Mouse (Mus musculus) right cerebral cortex, postnatal 4 days (tissue): ENCODE data around the gene Tsga13.
A peak's percentile ranks its signal among the peaks of the same experiment; 100 is the strongest.

Experiments used
- DNase-seq: peaks from one replicate; pipeline ENCODE4 v3.0.0-alpha.2; 2022

Tsga13 gene

DNA sequence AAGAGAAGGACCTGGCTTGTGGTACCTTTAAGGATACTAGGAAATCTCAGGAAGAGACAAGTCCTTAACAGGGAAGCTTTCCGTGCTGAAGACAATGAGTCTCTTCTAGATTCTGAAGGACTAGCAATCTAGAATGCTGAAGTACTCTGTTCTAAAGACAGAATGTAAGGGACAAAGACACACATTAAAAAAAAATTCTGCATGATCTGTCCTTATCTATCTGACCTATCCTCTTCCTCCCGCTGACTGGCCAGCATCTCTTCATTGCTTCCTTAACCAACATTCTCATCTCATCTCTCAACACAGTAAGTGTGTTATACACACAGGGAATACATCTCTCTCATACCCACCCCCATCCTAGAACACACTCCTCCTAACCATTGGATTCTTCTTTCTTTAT is at the start of gene Tsga13:
TSS of gene Tsga13 (minus strand) at position 101 of the 400 bp plus-strand sequence.
- DNase-seq = no peak

DNA sequence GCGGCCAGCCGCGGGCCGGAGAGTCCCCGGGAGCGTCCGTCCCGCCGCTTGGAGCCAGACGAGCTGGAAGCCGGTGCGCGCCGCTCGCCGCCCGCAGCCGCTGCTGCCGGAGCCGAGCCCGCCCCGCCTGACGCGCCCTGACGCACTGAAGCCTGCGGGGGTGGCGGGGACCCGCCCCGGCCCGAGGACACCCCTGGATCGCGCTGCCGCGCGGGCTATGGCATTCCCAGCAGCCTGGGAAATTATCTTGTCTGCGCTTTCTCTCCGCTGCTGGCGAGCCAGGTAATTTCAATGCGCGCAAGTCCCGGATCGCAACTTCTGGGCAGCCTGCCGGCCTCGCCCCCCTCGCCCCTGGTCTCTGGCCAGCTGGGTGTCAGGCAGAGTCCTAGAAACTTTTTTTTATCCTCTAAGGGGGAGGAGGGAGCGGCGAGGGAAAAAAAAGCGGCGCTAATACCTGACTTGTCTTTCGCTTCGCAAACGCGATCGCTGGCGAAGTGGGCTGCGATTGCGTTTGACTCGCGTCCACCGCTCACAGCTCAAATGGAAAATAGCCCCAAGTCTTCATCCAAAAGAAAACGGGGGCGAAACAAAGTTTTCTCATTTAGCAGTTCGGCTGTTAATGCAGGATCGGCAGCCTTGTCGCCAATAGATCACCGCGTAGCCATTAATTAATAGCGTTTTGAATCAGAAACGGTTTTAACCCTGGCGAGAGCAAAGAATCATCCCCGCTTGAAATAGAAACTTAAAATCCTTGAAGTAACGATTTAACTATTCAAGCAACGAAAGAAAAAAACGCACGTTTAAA is 43.6 kb upstream of the Tsga13 start, which contains the start of gene Klf14:
TSS of gene Klf14 (minus strand) at position 343 of the 805 bp plus-strand sequence.
- peak; percentile 29 for DNase-seq

DNA sequence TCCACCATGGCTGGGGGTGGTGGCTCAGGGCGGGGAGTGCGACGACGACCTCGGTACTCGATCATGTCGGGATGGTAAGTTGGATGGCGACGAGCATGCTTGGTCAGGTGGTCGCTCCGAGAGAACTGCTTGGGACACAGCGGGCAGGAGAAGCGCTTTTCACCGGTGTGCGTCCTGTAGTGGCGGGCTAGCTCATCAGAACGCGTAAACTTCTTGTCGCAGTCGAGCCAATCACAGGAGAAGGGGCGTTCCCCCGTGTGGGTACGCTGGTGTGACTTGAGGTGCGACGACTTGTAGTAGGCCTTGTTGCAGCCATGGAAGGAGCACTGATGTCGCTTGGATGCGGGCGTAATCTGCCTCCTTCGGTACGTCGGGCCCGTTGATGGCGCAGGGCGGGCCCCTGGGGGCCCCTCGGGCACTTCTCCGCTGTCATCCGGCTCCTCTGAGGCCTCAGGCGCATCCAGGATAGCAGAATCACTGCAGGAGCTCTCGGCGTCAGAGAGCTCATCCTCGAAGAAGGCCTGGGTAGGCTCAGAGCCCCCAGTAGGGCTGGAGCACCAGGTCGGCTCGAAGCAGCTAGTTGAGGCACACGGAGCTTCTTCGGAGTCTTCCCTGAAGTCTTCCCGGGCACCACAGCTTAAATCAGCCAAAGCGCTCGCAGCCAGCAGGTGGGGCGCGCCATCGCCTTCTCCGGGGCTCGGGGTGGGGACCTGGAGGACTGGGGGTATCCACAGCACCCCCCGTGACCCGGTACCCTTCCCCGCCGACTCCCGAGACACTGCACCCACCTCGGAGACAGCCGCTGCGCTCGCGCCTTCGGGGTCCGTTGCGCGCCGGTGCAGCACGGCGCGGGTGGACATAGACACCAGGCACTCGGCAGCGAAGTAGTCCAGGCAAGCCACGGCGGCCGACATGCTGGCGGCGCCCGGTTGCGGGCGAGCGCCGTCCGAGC is 42.7 kb upstream of the Tsga13 start:
- DNase-seq = peak; percentile 57

DNA sequence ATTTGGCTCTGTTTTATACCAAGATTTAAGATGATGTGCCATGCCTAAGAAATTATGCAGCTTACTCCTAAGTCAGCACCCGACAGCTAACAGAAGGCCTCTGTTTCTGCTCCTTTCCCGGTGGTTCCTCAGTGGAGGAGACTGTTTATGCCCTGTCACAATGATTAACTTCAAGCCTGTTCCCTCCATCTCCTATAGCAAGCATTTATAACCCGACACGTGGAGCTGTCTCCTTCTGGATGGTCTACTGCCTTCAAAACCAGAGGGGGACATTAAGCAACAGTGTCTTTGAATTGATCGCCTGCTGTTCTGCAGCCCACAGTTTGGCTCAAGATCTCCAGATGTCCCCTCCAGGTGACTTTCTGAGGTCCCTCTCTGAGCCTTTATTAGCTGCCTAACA is 23.9 kb upstream of the Tsga13 start:
- no peak for DNase-seq

DNA sequence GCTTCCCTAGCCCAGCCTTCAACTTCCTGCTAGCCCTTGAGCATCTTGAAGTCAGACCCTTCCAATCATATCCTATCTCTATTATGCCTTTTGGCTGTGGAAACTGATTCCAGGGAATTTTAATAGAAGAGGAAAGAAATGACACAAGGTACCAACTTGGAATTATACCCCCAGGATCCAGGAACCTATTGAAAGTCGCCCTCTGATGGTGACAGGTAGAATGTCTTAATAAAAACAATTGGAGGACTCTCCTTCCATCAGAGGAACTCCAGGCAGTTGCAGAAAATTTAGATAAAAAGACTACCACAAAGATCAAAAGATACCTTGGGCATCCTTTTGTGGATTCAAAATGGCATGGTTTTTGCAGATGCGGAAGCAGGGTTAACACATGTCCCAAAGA is 7.4 kb upstream of the Tsga13 start:
- no peak for DNase-seq

DNA sequence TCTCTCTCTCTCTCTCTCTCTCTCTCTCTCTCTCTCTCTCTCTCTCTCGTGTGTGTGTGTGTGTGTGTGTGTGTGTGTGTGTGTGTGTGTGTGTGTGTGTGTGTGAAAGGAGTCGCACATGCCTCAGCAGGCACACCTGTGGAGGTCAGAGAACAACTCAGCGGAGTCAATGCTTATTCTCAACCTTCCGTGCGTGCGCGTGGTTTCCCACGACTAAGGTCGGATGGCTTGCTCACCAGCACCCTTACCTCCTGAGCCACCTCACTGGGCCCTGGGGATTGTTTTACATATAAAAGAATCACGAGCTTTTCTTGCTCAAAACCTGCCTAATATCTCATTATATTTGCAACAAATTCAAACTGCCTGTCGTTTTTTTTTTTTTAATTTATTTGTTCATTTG is 6.5 kb upstream of the Tsga13 start:
- DNase-seq = no peak

DNA sequence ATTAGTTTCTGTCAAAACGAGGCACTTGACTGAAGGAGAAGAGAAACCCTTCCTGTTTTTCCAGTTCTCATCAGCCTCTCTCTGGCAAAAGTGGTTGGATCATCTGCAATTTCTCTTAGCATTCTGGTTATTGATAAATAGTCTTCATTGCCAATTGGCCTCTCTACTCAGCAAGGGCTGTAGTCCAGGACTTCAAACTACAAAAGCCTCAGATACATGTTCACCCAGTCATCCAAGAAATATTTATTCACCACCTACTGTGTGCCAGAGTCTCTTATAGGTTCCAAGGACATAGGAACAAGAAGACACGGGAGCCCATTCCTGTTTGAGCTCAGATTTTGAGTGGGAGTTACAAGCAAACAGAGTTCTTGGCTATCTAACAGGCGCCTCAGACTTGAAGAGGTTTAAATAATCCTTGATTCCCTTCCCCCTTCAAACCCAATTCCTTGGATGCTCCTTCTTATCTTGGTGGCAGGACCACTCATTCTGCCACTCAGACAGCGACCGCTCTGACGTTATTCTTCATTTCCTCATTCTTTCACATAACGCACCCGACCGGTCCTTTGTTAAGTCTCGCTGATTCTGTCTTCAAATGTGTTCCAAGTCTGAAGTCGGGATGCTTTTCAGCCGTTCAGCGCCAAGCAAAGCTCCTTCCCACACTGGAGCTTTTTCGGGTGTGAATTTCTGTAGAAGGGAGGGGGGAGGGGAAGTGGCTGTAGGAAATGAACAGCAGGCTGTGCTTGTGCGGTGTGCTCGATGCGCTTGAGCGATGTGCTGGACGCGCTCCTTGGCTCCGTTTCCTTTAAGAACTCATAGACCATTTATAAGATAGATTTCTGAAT is 5.7 kb upstream of the Tsga13 start:
- DNase-seq = peak; percentile 52

DNA sequence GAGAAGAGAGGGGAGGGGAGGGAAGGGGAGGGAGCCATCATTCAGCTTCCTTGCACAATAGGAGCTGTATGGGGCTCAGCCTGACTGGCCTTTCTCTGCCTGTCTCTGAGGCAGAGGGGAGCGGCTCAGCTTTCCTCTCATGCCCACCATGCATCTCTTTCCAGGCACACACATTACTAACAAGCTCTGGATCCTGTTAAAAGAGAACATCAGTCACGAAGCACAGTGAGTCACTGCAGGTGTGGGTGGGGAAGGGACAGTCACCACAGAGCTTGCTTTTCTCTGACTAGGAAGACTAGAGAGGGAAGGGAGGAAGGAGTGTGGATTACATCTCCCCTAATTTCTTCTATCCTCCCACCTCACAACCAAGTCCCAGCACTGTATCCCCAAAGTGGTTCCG is 7.4 kb downstream of the Tsga13 start:
- DNase-seq = no peak

DNA sequence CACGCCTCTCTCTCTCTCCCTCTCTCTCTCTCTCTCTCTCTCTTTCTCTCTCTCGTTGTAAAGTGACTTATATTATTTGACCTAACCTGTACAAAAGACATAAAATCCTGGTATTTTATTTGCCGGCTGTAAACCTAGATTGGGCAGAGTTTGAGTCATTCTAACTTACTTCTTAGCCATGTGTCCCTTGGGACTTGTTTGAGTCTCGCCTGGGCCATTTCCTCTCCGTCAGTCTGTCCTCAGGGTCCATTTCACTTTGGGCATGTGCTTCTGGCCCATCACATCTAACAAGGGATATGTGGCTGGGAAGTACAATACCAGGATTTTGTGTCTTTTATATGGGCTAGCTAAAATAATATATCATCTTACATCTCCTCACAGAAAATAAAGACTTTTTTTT is 10.5 kb downstream of the Tsga13 start:
- no peak for DNase-seq

DNA sequence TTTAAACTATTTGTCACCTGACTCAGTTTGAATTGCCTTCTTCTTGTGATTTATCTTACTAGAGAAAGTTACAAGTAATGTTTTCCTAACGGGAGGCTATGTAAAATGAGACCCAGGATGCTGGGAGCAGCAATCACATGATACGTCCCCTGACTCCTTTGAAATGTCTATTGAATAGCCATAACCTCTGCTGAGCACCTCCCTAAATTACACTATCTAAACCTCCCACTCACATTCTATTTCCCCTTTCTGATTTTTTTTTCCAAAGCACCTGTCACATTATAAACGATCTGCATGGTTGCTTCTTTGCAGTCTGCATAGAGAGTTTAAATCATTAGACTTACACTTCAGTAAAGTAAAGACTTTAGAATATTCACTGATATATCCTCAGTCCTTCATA is 11.3 kb downstream of the Tsga13 start:
- DNase-seq = no peak

DNA sequence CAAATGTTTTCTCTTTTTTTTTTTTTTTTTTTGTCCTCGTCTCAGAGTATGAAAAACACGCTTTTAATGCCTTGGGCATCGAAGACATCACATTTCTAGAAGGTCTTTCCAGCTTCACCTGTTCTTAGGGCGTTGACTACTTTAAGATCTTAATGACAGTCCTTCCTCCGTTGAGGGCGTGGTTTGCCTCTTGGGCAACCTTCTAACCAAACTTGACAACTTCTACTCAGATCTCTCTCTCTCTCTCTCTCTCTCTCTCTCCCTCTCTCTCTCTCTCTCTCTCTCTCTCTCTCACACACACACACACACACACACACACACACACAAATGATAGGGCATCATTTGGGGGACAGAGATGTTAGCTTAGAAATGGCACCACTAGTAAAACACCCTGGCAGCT is 17.9 kb downstream of the Tsga13 start:
- DNase-seq = no peak

DNA sequence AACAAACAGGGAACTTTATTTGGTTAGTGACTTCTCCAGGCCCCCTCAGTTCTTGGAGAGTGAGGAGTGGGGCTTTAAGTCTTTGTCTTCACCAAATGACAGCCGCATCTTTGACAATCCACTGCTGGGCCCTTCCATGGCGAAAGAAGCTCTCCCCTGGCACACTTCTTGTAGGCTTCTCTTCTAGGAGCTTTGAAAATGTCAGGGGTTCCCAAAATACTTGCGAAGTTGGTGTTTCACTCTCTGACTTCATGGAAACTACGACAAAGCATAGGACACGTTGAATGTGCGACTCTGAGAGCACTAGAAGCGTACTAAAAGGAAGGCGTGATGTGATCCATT is 18.4 kb downstream of the Tsga13 start:
- no peak for DNase-seq

DNA sequence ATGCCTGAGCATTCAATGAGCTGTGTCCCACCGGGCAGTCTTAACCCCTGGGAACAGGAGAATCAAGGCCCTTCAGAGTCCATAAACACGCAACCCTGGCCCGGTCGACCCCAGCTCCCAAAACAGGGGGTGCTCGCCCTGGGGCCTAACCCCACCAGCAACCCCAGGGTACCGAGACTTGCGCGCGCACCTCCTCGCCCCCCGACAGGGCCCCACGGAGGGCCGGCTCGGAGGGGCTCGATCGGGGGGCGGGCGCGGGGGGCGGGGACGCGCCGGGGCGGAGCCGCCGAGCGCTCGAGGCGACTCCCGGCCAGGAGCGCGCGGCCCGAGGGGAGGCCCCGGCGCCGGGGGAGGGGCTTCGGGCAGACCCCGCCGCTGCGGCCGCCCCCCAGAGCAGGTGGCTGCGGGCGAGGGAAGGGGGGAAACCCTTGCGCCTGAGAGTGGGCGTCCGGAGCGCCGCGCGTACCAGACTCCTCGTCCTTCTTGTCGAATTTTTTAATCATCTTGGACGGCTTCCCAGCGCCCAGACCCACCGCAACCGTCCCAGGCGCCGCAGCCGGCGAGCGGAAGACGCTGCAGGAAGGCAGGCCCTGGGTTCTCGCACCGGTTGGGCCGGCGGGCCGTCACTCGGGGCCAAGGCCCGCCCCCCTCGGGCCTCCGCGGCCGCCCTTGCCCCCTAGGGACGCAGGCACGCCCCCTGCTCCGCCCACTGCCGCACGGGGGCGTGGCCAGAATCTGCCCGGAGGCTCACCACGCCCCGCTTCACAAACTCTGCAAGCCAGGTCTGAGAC is 19.0 kb downstream of the Tsga13 start, which contains the start of gene Copg2:
TSS of gene Copg2 (minus strand) at position 600 of the 791 bp plus-strand sequence.
- peak; percentile 89 for DNase-seq

DNA sequence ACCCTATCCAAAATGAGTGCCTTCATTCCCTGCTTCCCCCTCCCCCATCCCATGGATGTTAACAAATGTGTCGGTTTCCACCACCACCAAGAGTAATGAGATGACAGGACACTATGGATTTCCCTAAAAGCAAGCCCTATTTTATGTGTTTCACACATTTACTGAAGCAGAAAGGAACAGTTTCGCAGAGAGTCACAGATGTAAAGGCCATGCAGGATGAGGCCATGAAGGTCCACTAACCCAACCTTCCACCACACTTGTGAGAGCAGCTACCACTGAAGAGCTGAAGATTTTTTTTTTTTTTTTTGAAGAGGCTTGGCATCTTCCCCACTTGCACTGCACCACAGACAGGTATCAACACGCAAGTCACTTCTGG is 19.6 kb downstream of the Tsga13 start:
- no peak for DNase-seq

DNA sequence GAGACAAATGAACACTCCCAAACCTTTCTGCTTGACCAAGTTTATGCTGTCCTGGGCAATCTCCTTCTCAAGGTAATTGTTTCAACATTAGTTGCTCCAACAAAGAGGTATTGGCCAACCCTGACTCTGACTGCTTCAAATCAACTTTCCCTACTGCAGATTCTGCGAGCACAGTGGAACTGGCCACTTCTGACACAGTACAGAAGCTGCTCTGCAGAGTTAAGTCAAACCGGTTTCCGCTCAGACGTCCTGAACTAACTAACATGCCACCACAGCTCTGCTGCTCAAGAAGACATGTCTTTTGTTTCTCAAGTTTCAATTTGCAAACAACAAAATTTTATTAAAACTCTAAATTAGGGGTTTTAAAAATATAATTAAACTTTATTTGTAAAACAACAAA is 22.3 kb downstream of the Tsga13 start:
- DNase-seq = no peak

DNA sequence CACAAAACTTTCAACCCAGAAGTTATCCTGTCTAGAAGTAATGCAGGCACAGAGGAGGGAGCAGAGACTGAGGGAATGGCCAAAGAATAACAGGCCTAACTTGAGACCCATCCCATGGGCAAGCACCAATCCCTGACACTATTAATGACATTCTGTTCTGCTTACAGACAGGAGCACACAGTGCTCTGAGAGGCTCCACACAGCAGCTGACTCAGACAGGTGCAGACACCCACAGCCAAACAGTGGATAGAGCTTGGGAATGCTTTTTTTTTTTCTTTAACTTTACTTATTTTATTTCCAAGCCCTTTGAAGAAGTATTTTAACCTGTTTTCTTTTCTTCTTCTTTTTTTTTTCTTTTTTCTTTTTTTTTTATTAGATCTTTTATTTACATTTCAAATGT is 23.6 kb downstream of the Tsga13 start:
- no peak for DNase-seq

DNA sequence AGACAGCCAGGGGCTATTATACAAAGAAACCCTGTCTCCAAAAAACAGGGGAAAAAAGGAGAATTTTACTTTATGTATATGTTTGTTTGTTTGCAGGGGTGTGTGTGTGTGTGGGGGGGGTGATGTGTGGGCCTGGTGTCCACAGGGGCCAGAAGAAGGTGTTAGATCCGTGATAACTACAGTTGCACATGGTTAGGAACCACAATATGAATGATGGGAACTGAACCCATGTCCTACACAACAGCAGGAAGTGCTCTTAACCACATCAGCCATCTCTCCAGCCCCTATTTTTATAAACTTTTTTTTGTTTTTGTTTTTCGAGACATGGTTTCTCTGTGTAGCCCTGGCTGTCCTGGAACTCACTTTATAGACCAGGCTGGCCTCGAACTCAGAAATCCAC is 30.5 kb downstream of the Tsga13 start:
- no peak for DNase-seq

DNA sequence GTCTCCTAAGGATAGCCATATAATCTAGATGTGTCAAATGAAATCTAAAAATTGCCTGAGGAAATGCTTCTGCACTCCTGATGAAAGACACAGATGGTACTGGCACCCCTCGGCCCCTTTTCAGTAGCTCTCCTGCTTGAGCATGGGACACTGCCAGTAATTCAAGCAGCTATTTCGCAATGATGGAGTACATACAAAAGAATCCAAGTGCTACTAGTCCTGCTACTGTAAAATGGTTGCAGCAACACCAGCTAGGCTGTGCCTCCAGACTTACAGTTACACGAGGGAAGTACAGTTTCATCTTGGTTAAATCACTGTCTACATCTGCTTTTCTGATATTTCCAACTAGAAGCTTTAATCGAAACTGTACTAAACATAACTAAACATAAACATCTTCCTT is 31.9 kb downstream of the Tsga13 start:
- DNase-seq = peak; percentile 3

DNA sequence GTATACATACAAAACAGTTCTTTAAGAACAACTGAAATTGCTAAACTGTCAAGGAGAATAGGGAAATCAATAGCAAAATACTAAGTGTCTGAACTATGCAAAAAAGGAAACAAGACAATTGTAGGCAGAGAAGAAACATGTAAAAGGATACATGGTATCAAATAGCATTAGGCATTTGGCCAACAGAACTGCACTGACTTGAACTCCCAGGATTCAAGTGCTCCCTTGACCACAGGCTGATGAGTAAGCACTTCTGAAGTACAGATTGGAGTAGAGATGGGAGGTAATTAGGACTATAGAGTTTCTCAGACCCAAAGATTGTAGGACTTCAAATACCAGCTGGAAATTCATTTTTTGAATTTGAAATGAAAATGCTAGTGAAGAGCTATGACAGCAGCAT is 38.7 kb downstream of the Tsga13 start:
- no peak for DNase-seq

DNA sequence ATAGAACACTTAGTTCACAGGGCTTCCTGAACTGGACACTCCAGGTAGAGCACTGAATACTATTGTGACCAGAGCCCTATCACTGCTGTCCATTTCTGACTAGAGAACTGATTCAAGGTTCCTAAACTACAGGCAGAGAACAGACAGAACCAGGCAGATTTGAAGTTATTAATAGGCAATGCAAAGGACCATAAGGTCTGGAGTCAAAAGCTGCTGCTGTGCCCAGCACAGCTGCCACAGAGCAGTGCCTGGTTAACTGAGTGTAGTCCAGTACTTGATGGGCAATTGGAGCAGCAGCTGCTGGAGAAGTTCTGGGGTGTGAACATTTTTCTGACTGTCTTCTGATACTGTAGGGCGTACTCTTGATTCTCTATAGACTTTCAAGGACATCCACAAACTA is 48.9 kb downstream of the Tsga13 start:
- no peak for DNase-seq

DNA sequence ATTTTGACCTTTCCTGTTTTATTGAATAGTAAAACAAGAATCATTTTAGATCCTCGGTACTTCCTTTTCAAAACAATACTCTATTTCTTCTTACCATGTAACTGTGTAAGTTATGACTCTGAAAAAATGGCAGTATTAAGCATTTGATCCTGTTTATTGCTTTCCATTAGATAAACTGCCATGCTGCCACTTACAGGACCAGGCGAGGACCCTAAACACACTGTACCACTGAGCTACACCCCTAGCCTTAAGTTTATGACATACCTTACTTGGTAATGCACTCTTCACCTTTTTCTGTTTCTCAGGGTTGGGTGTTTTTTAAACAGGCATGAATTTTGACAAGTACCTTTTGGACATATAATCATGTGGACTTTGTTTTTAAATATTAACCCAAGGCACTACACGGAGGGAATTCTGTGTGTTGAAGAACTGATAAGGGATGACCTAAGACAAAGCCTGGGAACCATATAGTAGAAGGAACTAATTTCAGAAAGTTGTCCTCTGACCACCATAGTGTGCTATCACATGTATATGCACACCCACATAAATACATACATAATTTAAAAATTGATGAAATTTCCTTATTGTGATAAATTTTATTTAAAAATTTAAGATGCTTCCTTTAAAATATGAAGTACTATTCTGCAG is 50.2 kb downstream of the Tsga13 start:
- DNase-seq = no peak

DNA sequence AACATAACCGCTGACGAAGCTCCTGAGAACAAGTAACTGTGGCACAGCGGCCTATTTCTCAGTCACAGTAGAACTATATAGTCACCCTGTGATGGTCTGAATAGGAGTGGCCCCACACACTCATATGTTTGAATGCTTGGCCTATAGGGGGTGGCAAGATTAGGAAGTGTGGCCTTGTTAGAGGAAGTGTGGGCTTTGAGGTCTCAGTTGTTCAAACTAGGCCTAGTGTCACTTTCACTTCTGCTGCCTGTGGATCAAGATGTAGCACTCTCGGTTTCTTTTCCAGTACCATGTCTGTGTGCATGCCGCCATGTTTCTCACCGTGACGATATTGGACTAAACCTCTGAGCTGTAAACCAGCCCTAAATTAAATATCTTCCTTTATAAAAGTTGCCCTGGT is 59.4 kb downstream of the Tsga13 start:
- DNase-seq = no peak
